Mouse (Mus musculus) liver, embryonic 13.5 days (tissue): ENCODE measurements around the gene Mknk2. TPM values are rescaled to one million over a fixed set of nuclear protein-coding genes. Genes with fewer than 3 reads are reported as not detected.

Experiments used
- ATAC-seq: fragments of 200-750 bp; cut with Nextera tagmentation; 2 replicates; pipeline ENCODE4 v1.8.0; 2017; ENCODE audit warnings: low read depth, mild to moderate bottlenecking, moderate number of reproducible peaks, moderate library complexity
- DNase-seq: peaks from one replicate; pipeline ENCODE4 v3.0.0; 2022
- H3K27ac ChIP-seq: fragments of 300-500 bp; sonication (generic); 2 replicates; pipeline ENCODE4 v1.5.1; 2015; ENCODE audit warnings: moderate library complexity, mild to moderate bottlenecking, inconsistent platforms
- H3K27me3 ChIP-seq: fragments of 300-500 bp; sonication (generic); 2 replicates; pipeline ENCODE4 v1.6.1; 2015; ENCODE audit warnings: mild to moderate bottlenecking, inconsistent platforms
- H3K36me3 ChIP-seq: fragments of 300-500 bp; sonication (generic); 2 replicates; pipeline ENCODE4 v1.6.1; 2015; ENCODE audit warnings: mild to moderate bottlenecking, inconsistent platforms
- H3K4me1 ChIP-seq: fragments of 300-500 bp; sonication (generic); replicated peaks from 2 replicates; pipeline ENCODE4 v1.6.1; 2015; ENCODE audit warnings: inconsistent platforms
- H3K4me2 ChIP-seq: fragments of 300-500 bp; sonication (generic); 2 replicates; pipeline ENCODE4 v1.6.1; 2015; ENCODE audit warnings: inconsistent platforms, mild to moderate bottlenecking, moderate library complexity
- H3K4me3 ChIP-seq: fragments of 300-500 bp; sonication (generic); replicated peaks from 2 replicates; pipeline ENCODE4 v1.5.1; 2015; ENCODE audit warnings: mild to moderate bottlenecking, inconsistent platforms
- H3K9ac ChIP-seq: fragments of 300-500 bp; sonication (generic); 2 replicates; pipeline ENCODE4 v1.6.1; 2015; ENCODE audit warnings: mild to moderate bottlenecking, inconsistent platforms
- H3K9me3 ChIP-seq: fragments of 300-500 bp; sonication (generic); replicated peaks from 2 replicates; pipeline ENCODE4 v1.6.1; 2016; ENCODE audit warnings: inconsistent platforms
- WGBS: fragments of 180-500 bp; shearing (Covaris S2); methylation state at CpG from one replicate; pipeline ENCODE4 v1.1.7; 2015; ENCODE audit not compliant: insufficient replicate concordance; 5-methylcytosine and 5-hydroxymethylcytosine counted together
- polyA plus RNA-seq: library from polyadenylated mRNA; unstranded; fragments of >200 nt; fragmentation: Nextera tagmentation; extraction: Ambion mirVana; gene quantifications from 2 replicates; pipeline ENCODE4 v1.2.1, GENCODE M21; 2015

The Mknk2 gene
- polyA plus RNA-seq = 71.4 and 73.8 TPM in 2 replicates

GRCm38 (mm10) chr10:80677942-80678436 is at the start of gene Mknk2:
Mknk2 (minus strand) TSS chr10:80678112.
- peak; percentile 71 for ATAC-seq
- peak; percentile 80 for DNase-seq
- peak within 1 kb of the TSS; percentile 100 for H3K27ac ChIP-seq
- H3K27me3 ChIP-seq = no peaks in the 10 kb centered on the region
- WGBS = under 1% methylated on average over 8 of the region's 8 CpGs
- H3K9ac ChIP-seq = peak within 1 kb of the TSS; percentile 94
- H3K4me1 ChIP-seq = peaks cover 68% of the 10 kb centered on the region
- peak within 1 kb of the TSS; percentile 94 for H3K4me3 ChIP-seq
- peak within 1 kb of the TSS; percentile 98 for H3K4me2 ChIP-seq
- peaks cover 17% of the 10 kb centered on the region for H3K36me3 ChIP-seq
- H3K9me3 ChIP-seq = no peaks in the 10 kb centered on the region

- Histone ChIP-seq H3K4me3 (no peak overlapping the region), H3K4me1 (no peaks in the 10 kb centered on the region), H3K27me3 (no peaks in the 10 kb centered on the region), H3K9ac (no peak overlapping the region), H3K27ac (no peak overlapping the region), H3K9me3 (no peaks in the 10 kb centered on the region), H3K36me3 (peaks cover 99% of the 10 kb centered on the region), H3K4me2 (no peak overlapping the region)
- WGBS = 77% methylated on average over 1 of the region's 1 CpGs
- ATAC-seq (no peak), DNase-seq (no peak)
Measured at GRCm38 (mm10) chr10:80717281-80717680, 39.4 kb upstream of the Mknk2 start.

- Histone ChIP-seq H3K9ac (no peak overlapping the region), H3K27me3 (no peaks in the 10 kb centered on the region), H3K9me3 (no peaks in the 10 kb centered on the region), H3K4me3 (no peak overlapping the region), H3K27ac (no peak overlapping the region), H3K36me3 (peaks cover 98% of the 10 kb centered on the region), H3K4me2 (no peak overlapping the region), H3K4me1 (no peaks in the 10 kb centered on the region)
- no peak for DNase-seq
- ATAC-seq = no peak
- 61% methylated on average over 3 of the region's 3 CpGs for WGBS
Measured at GRCm38 (mm10) chr10:80710834-80711233, 32.9 kb upstream of the Mknk2 start.

- ATAC-seq (no peak), DNase-seq (no peak)
- H3K9ac ChIP-seq = no peak overlapping the region
- H3K27ac ChIP-seq = 0 out of 2 replicates have a peak overlapping the region, but pooled peaks have one; percentile 43
- 68% methylated on average over 3 of the region's 3 CpGs for WGBS
- peaks cover 50% of the 10 kb centered on the region for H3K36me3 ChIP-seq
- no peak overlapping the region for H3K4me2 ChIP-seq
- peaks cover 44% of the 10 kb centered on the region for H3K4me1 ChIP-seq
- H3K9me3 ChIP-seq = no peaks in the 10 kb centered on the region
- no peaks in the 10 kb centered on the region for H3K27me3 ChIP-seq
- no peak overlapping the region for H3K4me3 ChIP-seq
Measured at GRCm38 (mm10) chr10:80705479-80705878, 27.6 kb upstream of the Mknk2 start.

- no peak overlapping the region for H3K27ac ChIP-seq
- no peaks in the 10 kb centered on the region for H3K9me3 ChIP-seq
- peaks cover 48% of the 10 kb centered on the region for H3K4me1 ChIP-seq
- H3K36me3 ChIP-seq = peaks cover 46% of the 10 kb centered on the region
- no peak overlapping the region for H3K4me2 ChIP-seq
- no peak overlapping the region for H3K4me3 ChIP-seq
- no peaks in the 10 kb centered on the region for H3K27me3 ChIP-seq
- ATAC-seq (no peak), DNase-seq (no peak)
- 52% methylated on average over 3 of the region's 3 CpGs for WGBS
- 0 out of 2 replicates have a peak overlapping the region, but pooled peaks have one; percentile 16 for H3K9ac ChIP-seq
Measured at GRCm38 (mm10) chr10:80705033-80705432, 27.1 kb upstream of the Mknk2 start.

GRCm38 (mm10) chr10:80704418-80704817 is 26.5 kb upstream of the Mknk2 start:
- H3K9me3 ChIP-seq = no peaks in the 10 kb centered on the region
- WGBS = 89% methylated on average over 5 of the region's 5 CpGs
- peaks cover 55% of the 10 kb centered on the region for H3K4me1 ChIP-seq
- H3K27ac ChIP-seq = 0 out of 2 replicates have a peak overlapping the region, but pooled peaks have one; percentile 93
- ATAC-seq = no peak
- no peaks in the 10 kb centered on the region for H3K27me3 ChIP-seq
- H3K4me2 ChIP-seq = peak overlapping the region; percentile 90; the same call in 1 of the 2 replicates
- no peak overlapping the region; the same call in 1 of the 2 replicates for H3K9ac ChIP-seq
- no peak overlapping the region for H3K4me3 ChIP-seq
- DNase-seq = no peak
- H3K36me3 ChIP-seq = peaks cover 40% of the 10 kb centered on the region

- WGBS = 94% methylated on average over 5 of the region's 5 CpGs
- peak overlapping the region; percentile 90 for H3K4me2 ChIP-seq
- peaks cover 40% of the 10 kb centered on the region for H3K36me3 ChIP-seq
- H3K9me3 ChIP-seq = no peaks in the 10 kb centered on the region
- DNase-seq (no peak), ATAC-seq (no peak)
- peak overlapping the region; percentile 76 for H3K9ac ChIP-seq
- peak overlapping the region; percentile 70 for H3K4me3 ChIP-seq
- peak overlapping the region; percentile 93 for H3K27ac ChIP-seq
- H3K4me1 ChIP-seq = peaks cover 62% of the 10 kb centered on the region
- no peaks in the 10 kb centered on the region for H3K27me3 ChIP-seq
Measured at GRCm38 (mm10) chr10:80703643-80704042, 25.7 kb upstream of the Mknk2 start.

- ATAC-seq (peak; percentile 80), DNase-seq (peak; percentile 97)
- H3K4me1 ChIP-seq = peaks cover 71% of the 10 kb centered on the region
- 2% methylated on average over 47 of the region's 47 CpGs for WGBS
- peak overlapping the region; percentile 90 for H3K4me2 ChIP-seq
- H3K27ac ChIP-seq = peak overlapping the region; percentile 93
- peaks cover 34% of the 10 kb centered on the region for H3K36me3 ChIP-seq
- no peaks in the 10 kb centered on the region for H3K9me3 ChIP-seq
- no peaks in the 10 kb centered on the region for H3K27me3 ChIP-seq
- peak overlapping the region; percentile 76 for H3K9ac ChIP-seq
- peak overlapping the region; percentile 70 for H3K4me3 ChIP-seq
Measured at GRCm38 (mm10) chr10:80702536-80703390, 24.9 kb upstream of the Mknk2 start.

GRCm38 (mm10) chr10:80701721-80702535 is 24.0 kb upstream of the Mknk2 start, which contains the start of the genes Mob3a and Izumo4:
Mob3a (minus strand) TSS chr10:80701977.
Izumo4 (plus strand) TSS chr10:80702184.
- H3K27me3 ChIP-seq = no peaks in the 10 kb centered on the region
- peak within 1 kb of the TSS; percentile 70 for H3K4me3 ChIP-seq
- under 1% methylated on average over 59 of the region's 59 CpGs for whole genome bisulfite sequencing
- H3K9ac ChIP-seq = peak within 1 kb of the TSS; percentile 76
- no peaks in the 10 kb centered on the region for H3K9me3 ChIP-seq
- H3K4me2 ChIP-seq = peak within 1 kb of the TSS; percentile 90
- peak within 1 kb of the TSS; percentile 93 for H3K27ac ChIP-seq
- DNase-seq = peak; percentile 99
- H3K4me1 ChIP-seq = peaks cover 79% of the 10 kb centered on the region
- H3K36me3 ChIP-seq = peaks cover 26% of the 10 kb centered on the region
- ATAC-seq = peak; percentile 81

- peaks cover 15% of the 10 kb centered on the region; the same call in 1 of the 2 replicates for H3K36me3 ChIP-seq
- peak overlapping the region; percentile 70 for H3K4me3 ChIP-seq
- H3K27ac ChIP-seq = peak overlapping the region; percentile 93
- H3K27me3 ChIP-seq = no peaks in the 10 kb centered on the region
- WGBS = 10% methylated on average over 4 of the region's 4 CpGs
- H3K9me3 ChIP-seq = no peaks in the 10 kb centered on the region
- peak overlapping the region; percentile 76 for H3K9ac ChIP-seq
- H3K4me2 ChIP-seq = peak overlapping the region; percentile 90
- DNase-seq (no peak), ATAC-seq (no peak)
- H3K4me1 ChIP-seq = peaks cover 91% of the 10 kb centered on the region
Measured at GRCm38 (mm10) chr10:80700732-80701131, 22.8 kb upstream of the Mknk2 start.
